Mouse (Mus musculus) stomach, embryonic 14.5 days (tissue): ENCODE data around the gene 6330409D20Rik. TPM values are rescaled to one million over a fixed set of nuclear protein-coding genes. Genes with fewer than 3 reads are reported as not detected.
A peak's percentile ranks its signal among the peaks of the same experiment; 100 is the strongest.

Experiments used
- ATAC-seq: fragments of 200-750 bp; cut with Nextera tagmentation; 2 replicates; pipeline ENCODE4 v1.8.0; 2017; ENCODE audit warnings: low read depth, moderate TSS enrichment; ENCODE audit not compliant: insufficient number of reproducible peaks, insufficient read depth, low FRiP score
- H3K27ac ChIP-seq: fragments of 300-500 bp; sonication (generic); 2 replicates; pipeline ENCODE4 v1.5.1; 2014; ENCODE audit warnings: mild to moderate bottlenecking, low read length, moderate library complexity, mixed read lengths
- H3K27me3 ChIP-seq: fragments of 300-500 bp; sonication (generic); 2 replicates; pipeline ENCODE4 v1.6.1; 2014; ENCODE audit warnings: low read length, control low read depth, mixed read lengths; ENCODE audit not compliant: control insufficient read depth, insufficient read depth
- H3K36me3 ChIP-seq: fragments of 300-500 bp; sonication (generic); 2 replicates; pipeline ENCODE4 v1.6.1; 2014; ENCODE audit warnings: mild to moderate bottlenecking, control low read depth, low read length, moderate library complexity, mixed read lengths; ENCODE audit not compliant: control insufficient read depth, insufficient read depth
- H3K4me1 ChIP-seq: fragments of 300-500 bp; sonication (generic); 2 replicates; pipeline ENCODE4 v1.6.1; 2014; ENCODE audit warnings: low read length, control low read depth, mixed read lengths; ENCODE audit not compliant: control insufficient read depth, insufficient read depth
- H3K4me2 ChIP-seq: fragments of 300-500 bp; sonication (generic); replicated peaks from 2 replicates; pipeline ENCODE4 v1.6.1; 2014; ENCODE audit warnings: low read depth, low read length, control low read depth
- H3K4me3 ChIP-seq: fragments of 300-500 bp; sonication (generic); 2 replicates; pipeline ENCODE4 v1.5.1; 2014; ENCODE audit warnings: low read depth, low read length, control low read depth
- H3K9ac ChIP-seq: fragments of 300-500 bp; sonication (generic); replicated peaks from 2 replicates; pipeline ENCODE4 v1.6.1; 2014; ENCODE audit warnings: low read depth, mild to moderate bottlenecking, control low read depth, low read length, moderate library complexity, mixed read lengths
- H3K9me3 ChIP-seq: fragments of 300-500 bp; sonication (generic); 2 replicates; pipeline ENCODE4 v1.6.1; 2016; ENCODE audit warnings: low read depth, low read length, control low read depth; ENCODE audit not compliant: control insufficient read depth
- WGBS: fragments of 180-500 bp; shearing (Covaris S2); extraction: QIAGEN DNeasy Blood & Tissue Kit; methylation state at CpG from one replicate; pipeline ENCODE4 v1.1.7; 2014; 5-methylcytosine and 5-hydroxymethylcytosine counted together
- polyA plus RNA-seq: library from polyadenylated mRNA; unstranded; fragments of >200 nt; fragmentation: Nextera tagmentation; extraction: Ambion mirVana; gene quantifications from 2 replicates; pipeline ENCODE4 v1.2.1, GENCODE M21; 2014

The 6330409D20Rik gene
- polyA plus RNA-seq, 1 experiment from 2014 or later, result 0.67 TPM

- WGBS, result 55% methylated on average over 4 of the region's 4 CpGs
Measured at GRCm38 (mm10) chr2:32714987-32715425, 25.8 kb downstream of the 6330409D20Rik start.

GRCm38 (mm10) chr2:32714117-32714986 is 26.5 kb downstream of the 6330409D20Rik start:
- Histone ChIP-seq H3K27me3 (no peaks in the 10 kb centered on the region), H3K4me2 (0 out of 2 replicates have a peak overlapping the region, but pooled peaks have one; percentile 43), H3K4me3 (no peak overlapping the region), H3K36me3 (peaks cover 10% of the 10 kb centered on the region), H3K9me3 (no peaks in the 10 kb centered on the region), H3K4me1 (peaks cover 18% of the 10 kb centered on the region), H3K27ac (peak overlapping the region; percentile 98; the same call in 1 of the 2 replicates), H3K9ac (no peak overlapping the region)
- no peak for ATAC-seq
- 47% methylated on average over 11 of the region's 11 CpGs for WGBS

More at GRCm38 (mm10) chr2:32714987-32715425, 25.8 kb downstream of the 6330409D20Rik start:
- Histone ChIP-seq H3K27ac (peak overlapping the region; percentile 4; the same call in 1 of the 2 replicates), H3K9ac (no peak overlapping the region), H3K27me3 (no peaks in the 10 kb centered on the region), H3K4me3 (no peak overlapping the region), H3K36me3 (peaks cover 3% of the 10 kb centered on the region; the same call in 1 of the 2 replicates), H3K4me2 (no peak overlapping the region), H3K4me1 (peaks cover 18% of the 10 kb centered on the region), H3K9me3 (no peaks in the 10 kb centered on the region)
- no peak for ATAC-seq

GRCm38 (mm10) chr2:32712934-32713817 is 27.6 kb downstream of the 6330409D20Rik start, which contains the start of gene Cdk9:
Gene Cdk9 (minus strand): TSS chr2:32713076.
- Histone ChIP-seq H3K27ac (peak within 1 kb of the TSS; percentile 98), H3K4me2 (peak within 1 kb of the TSS; percentile 52), H3K36me3 (peaks cover 18% of the 10 kb centered on the region), H3K4me3 (peak within 1 kb of the TSS; percentile 80), H3K9ac (peak within 1 kb of the TSS; percentile 72), H3K4me1 (peaks cover 18% of the 10 kb centered on the region), H3K27me3 (no peaks in the 10 kb centered on the region), H3K9me3 (no peaks in the 10 kb centered on the region)
- ATAC-seq, result peak; percentile 85
- WGBS, result 0% methylated on average over 39 of the region's 79 CpGs

GRCm38 (mm10) chr2:32712586-32712933 is 28.3 kb downstream of the 6330409D20Rik start:
- Histone ChIP-seq H3K27ac (peak overlapping the region; percentile 98), H3K36me3 (peaks cover 24% of the 10 kb centered on the region), H3K27me3 (no peaks in the 10 kb centered on the region), H3K4me1 (peaks cover 18% of the 10 kb centered on the region), H3K4me2 (peak overlapping the region; percentile 52), H3K9ac (peak overlapping the region; percentile 72), H3K9me3 (no peaks in the 10 kb centered on the region), H3K4me3 (peak overlapping the region; percentile 80)
- WGBS, result under 1% methylated on average over 37 of the region's 44 CpGs
- ATAC-seq, result peak; percentile 89

GRCm38 (mm10) chr2:32712108-32712551 is 28.7 kb downstream of the 6330409D20Rik start:
- Histone ChIP-seq H3K36me3 (peaks cover 26% of the 10 kb centered on the region), H3K4me1 (peaks cover 18% of the 10 kb centered on the region), H3K27ac (peak overlapping the region; percentile 98), H3K4me2 (peak overlapping the region; percentile 52), H3K9ac (peak overlapping the region; percentile 72), H3K9me3 (no peaks in the 10 kb centered on the region), H3K4me3 (peak overlapping the region; percentile 80), H3K27me3 (no peaks in the 10 kb centered on the region)
- peak; percentile 59; the same call in 1 of the 2 replicates for ATAC-seq
- 1% methylated on average over 41 of the region's 41 CpGs for WGBS

- H3K4me1 ChIP-seq, result peaks cover 18% of the 10 kb centered on the region
- no peak for ATAC-seq
Measured at GRCm38 (mm10) chr2:32711301-32712056, 29.3 kb downstream of the 6330409D20Rik start.

GRCm38 (mm10) chr2:32710425-32710824 is 30.4 kb downstream of the 6330409D20Rik start:
- 83% methylated on average over 5 of the region's 5 CpGs for WGBS
- no peak for ATAC-seq
- peaks cover 43% of the 10 kb centered on the region for H3K36me3 ChIP-seq
- H3K4me1 ChIP-seq, result peaks cover 18% of the 10 kb centered on the region
- no peak overlapping the region for H3K9ac ChIP-seq
- no peaks in the 10 kb centered on the region for H3K27me3 ChIP-seq
- no peak overlapping the region for H3K27ac ChIP-seq
- no peaks in the 10 kb centered on the region for H3K9me3 ChIP-seq
- no peak overlapping the region for H3K4me2 ChIP-seq
- H3K4me3 ChIP-seq, result no peak overlapping the region

More at GRCm38 (mm10) chr2:32711301-32712056, 29.3 kb downstream of the 6330409D20Rik start:
- WGBS, result 25% methylated on average over 9 of the region's 9 CpGs
- peak overlapping the region; percentile 80 for H3K4me3 ChIP-seq
- H3K9me3 ChIP-seq, result no peaks in the 10 kb centered on the region
- peak overlapping the region; percentile 72 for H3K9ac ChIP-seq
- H3K36me3 ChIP-seq, result peaks cover 32% of the 10 kb centered on the region
- H3K27me3 ChIP-seq, result no peaks in the 10 kb centered on the region
- peak overlapping the region; percentile 98; the same call in 1 of the 2 replicates for H3K27ac ChIP-seq
- peak overlapping the region; percentile 52 for H3K4me2 ChIP-seq
